In genomic region chr8:122457171-122457570, GRCm38 (mm10) we compare ENCODE assay signal across 31 mouse cellular contexts. TPM values are rescaled to one million over a fixed set of nuclear protein-coding genes. Genes with fewer than 3 reads are reported as not detected.
DNase-seq lines count a peak whose midpoint lies in the region; ATAC-seq lines count a peak whose summit lies in the region.
"Had no signal": no experiment of that assay in that cellular context is flagged by ENCODE, and none has a peak within 500 bp of the region (broad histone marks: within the 10 kb centered on the region; RNA-seq: fewer than 3 reads in every experiment).

No protein-coding gene starts in this region.

- no peaks in the 10 kb centered on the region for H3K36me3 ChIP-seq in heart, embryonic 12.5 days
- H3K36me3 ChIP-seq: embryonic facial prominence, embryonic 12.5 days; embryonic facial prominence, embryonic 15.5 days; forebrain, embryonic 15.5 days; heart, embryonic 13.5 days had no signal

- intact Hi-C loops in heart, postnatal 36 days (cut with DNase I): no loop called here

- no peak for ATAC-seq in heart, embryonic 12.5 days (ENCODE audit: insufficient number of reproducible peaks, low FRiP score)
- ATAC-seq: CD4-positive, CD25-positive, alpha-beta regulatory T cell, adult 4 months; forebrain, embryonic 15.5 days; hindbrain, postnatal 0 days; inflammation-experienced regulatory T-cells, adult 6 months had no signal

- no peak for DNase-seq in heart, postnatal 36 days
- DNase-seq in urinary bladder, adult 18-20 months (ENCODE audit: low spot score in 2 of 2): peak; percentile 41 to 59
- DNase-seq in urinary bladder, postnatal 10 days (ENCODE audit: low spot score): no peak
- peak; percentile 57 for DNase-seq in urinary bladder, postnatal 14 days (ENCODE audit: low spot score)
- DNase-seq in kidney, adult 18-20 months: no peak
- DNase-seq in layer of hippocampus, postnatal 14 days (ENCODE audit: low spot score in 2 of 2): no peak
- DNase-seq: adrenal gland, adult 2 months; adrenal gland, postnatal 14 days; cerebellum, adult 11 months; cerebellum, adult 2 months; cerebellum, adult 9-11 months; cerebellum, postnatal 25 days; gastrocnemius, postnatal 10 days; gastrocnemius, postnatal 36 days; heart, adult 2 months; heart, postnatal 4 days had no signal

- 65% methylated on average over 11 of the region's 11 CpGs for WGBS in heart, embryonic 12.5 days

- no peak overlapping the region for H3K4me2 ChIP-seq in heart, embryonic 12.5 days
- H3K4me2 ChIP-seq: embryonic facial prominence, embryonic 12.5 days; embryonic facial prominence, embryonic 15.5 days; forebrain, embryonic 15.5 days; heart, embryonic 13.5 days; hindbrain, embryonic 14.5 days had no signal

- H3K4me1 ChIP-seq in heart, embryonic 12.5 days (replicated peaks): peaks cover 50% of the 10 kb centered on the region

- H3K9me3 ChIP-seq in heart, embryonic 12.5 days (replicated peaks): no peaks in the 10 kb centered on the region
- H3K9me3 ChIP-seq: embryonic facial prominence, embryonic 12.5 days; embryonic facial prominence, embryonic 15.5 days; forebrain, embryonic 15.5 days; heart, embryonic 13.5 days had no signal

- H3K27me3 ChIP-seq in heart, embryonic 12.5 days (replicated peaks): peaks cover 42% of the 10 kb centered on the region

- 0 out of 2 replicates have a peak overlapping the region, but pooled peaks have one; percentile 19 for H3K9ac ChIP-seq in heart, embryonic 12.5 days
- H3K9ac ChIP-seq: embryonic facial prominence, embryonic 12.5 days; embryonic facial prominence, embryonic 15.5 days; forebrain, embryonic 15.5 days; heart, embryonic 13.5 days; hindbrain, embryonic 14.5 days had no signal

- H3K4me3 ChIP-seq in heart, embryonic 12.5 days: no peak overlapping the region
- H3K4me3 ChIP-seq: embryonic facial prominence, embryonic 12.5 days; embryonic facial prominence, embryonic 15.5 days; forebrain, embryonic 15.5 days; heart, adult 2 months; heart, embryonic 13.5 days had no signal

- no peak overlapping the region for H3K27ac ChIP-seq in heart, embryonic 12.5 days (ENCODE audit: poor library complexity, severe bottlenecking)
- H3K27ac ChIP-seq: embryonic facial prominence, embryonic 12.5 days; embryonic facial prominence, embryonic 15.5 days; forebrain, embryonic 15.5 days; heart, adult 2 months; heart, embryonic 13.5 days; hindbrain, embryonic 14.5 days; hindbrain, postnatal 0 days had no signal

RNA-seq across cellular contexts. Expression of gene Snai3, which starts 3.4 kb away (rescaled TPM):
- polyA plus RNA-seq in heart, embryonic 12.5 days (2016; fragmentation: Nextera tagmentation; extraction: Ambion mirVana): 2.1 and 2.3 TPM in 2 replicates
- total RNA-seq in heart, postnatal 36 days (2021): 1 to 10 TPM; 2.2 to 5.0 TPM
- total RNA-seq in layer of hippocampus, postnatal 14 days (2021): not detected
- total RNA-seq: adrenal gland, adult 2 months; adrenal gland, postnatal 14 days; common myeloid progenitor, adult 5-6 weeks; granulocyte monocyte progenitor cell, adult 5-6 weeks; hindbrain, postnatal 0 days; MEL had no signal
- polyA plus RNA-seq: forebrain, embryonic 11.5 days; forebrain, embryonic 15.5 days; hindbrain, embryonic 11.5 days; hindbrain, embryonic 14.5 days; hindbrain, postnatal 0 days had no signal

RNA-seq across cellular contexts. Expression of gene Mvd, which starts 13.9 kb away (rescaled TPM):
- 22.8 and 24.1 TPM in 2 replicates for polyA plus RNA-seq in heart, embryonic 12.5 days (2016; fragmentation: Nextera tagmentation; extraction: Ambion mirVana)
- 1 to 10 TPM; 4.5 to 5.5 TPM for total RNA-seq in heart, postnatal 36 days (2021)
- total RNA-seq in layer of hippocampus, postnatal 14 days (2021): 10 to 100 TPM; 38.8 to 45.5 TPM

RNA-seq across cellular contexts. Expression of gene Rnf166, which starts 18.7 kb away (rescaled TPM):
- 33.7 and 39.7 TPM in 2 replicates for polyA plus RNA-seq in heart, embryonic 12.5 days (2016; fragmentation: Nextera tagmentation; extraction: Ambion mirVana)
- 10 to 100 TPM; 37.3 to 40.0 TPM for total RNA-seq in heart, postnatal 36 days (2021)
- total RNA-seq in layer of hippocampus, postnatal 14 days (2021): 10 to 100 TPM; 20.0 to 23.3 TPM

RNA-seq across cellular contexts. Expression of gene Ctu2, which starts 18.8 kb away (rescaled TPM):
- 30.0 and 31.1 TPM in 2 replicates for polyA plus RNA-seq in heart, embryonic 12.5 days (2016; fragmentation: Nextera tagmentation; extraction: Ambion mirVana)
- 10 to 100 TPM in 1 of 2 experiments, 1 to 10 TPM in 1; 7.1 to 10.7 TPM for total RNA-seq in heart, postnatal 36 days (2021)
- 10 to 100 TPM; 27.6 to 28.9 TPM for total RNA-seq in layer of hippocampus, postnatal 14 days (2021)

RNA-seq across cellular contexts. Expression of gene Cyba, which starts 24.4 kb away (rescaled TPM):
- 175 and 182 TPM in 2 replicates for polyA plus RNA-seq in heart, embryonic 12.5 days (2016; fragmentation: Nextera tagmentation; extraction: Ambion mirVana)
- 10 to 100 TPM; 40.4 to 42.1 TPM for total RNA-seq in heart, postnatal 36 days (2021)
- total RNA-seq in layer of hippocampus, postnatal 14 days (2021): 10 to 100 TPM in 1 of 2 experiments, 1 to 10 TPM in 1; 8.9 to 14.5 TPM
- polyA plus RNA-seq: C2C12 had no signal

Comparison
In these comparisons a context has a peak if more than half of its experiments do, and no peak if none do; other contexts are left out.
1. DNase-seq: peak in urinary bladder, adult 18-20 months (2 of 2) and urinary bladder, postnatal 14 days (single experiment); none in heart, postnatal 36 days (0 of 2), urinary bladder, postnatal 10 days (single experiment), kidney, adult 18-20 months (single experiment) and layer of hippocampus, postnatal 14 days (0 of 2).
2. RNA of gene Mvd, which starts 13.9 kb away (total RNA-seq): 38.8 to 45.5 TPM in layer of hippocampus, postnatal 14 days; 4.5 to 5.5 TPM in heart, postnatal 36 days; every median in the first group is over 4 times any median in the second.